Mouse (Mus musculus) erythroblast, adult 5-6 weeks (primary cell): Measurements from ENCODE around the gene Suclg2. TPM values are rescaled to one million over a fixed set of nuclear protein-coding genes. Genes with fewer than 3 reads are reported as not detected.

Source experiments
- ATAC-seq: replicated peaks from 2 replicates; pipeline ENCODE4 v1.8.0; 2016; ENCODE audit warnings: moderate number of reproducible peaks, mild to moderate bottlenecking, moderate TSS enrichment, inconsistent platforms; ENCODE audit not compliant: poor library complexity, low FRiP score, severe bottlenecking
- total RNA-seq, 2 experiments: library from RNA; stranded (forward) in 1 of 2; stranded (reverse) in 1 of 2; fragments of 150-400 nt in 1 of 2; fragments of 200-764, 138-1000 nt in 1 of 2; gene quantifications; 2 replicates each; pipeline versions ENCODE4 v1.2.3 to v1.2.4; 2015 to 2017; ENCODE audit warnings: low replicate concordance in 2 of 2

Suclg2 gene
- total RNA-seq (2015; ENCODE audit: low replicate concordance) (7.7 and 8.1 TPM in 2 replicates), total RNA-seq (2017; ENCODE audit: low replicate concordance) (10.0 and 13.8 TPM in 2 replicates)

DNA sequence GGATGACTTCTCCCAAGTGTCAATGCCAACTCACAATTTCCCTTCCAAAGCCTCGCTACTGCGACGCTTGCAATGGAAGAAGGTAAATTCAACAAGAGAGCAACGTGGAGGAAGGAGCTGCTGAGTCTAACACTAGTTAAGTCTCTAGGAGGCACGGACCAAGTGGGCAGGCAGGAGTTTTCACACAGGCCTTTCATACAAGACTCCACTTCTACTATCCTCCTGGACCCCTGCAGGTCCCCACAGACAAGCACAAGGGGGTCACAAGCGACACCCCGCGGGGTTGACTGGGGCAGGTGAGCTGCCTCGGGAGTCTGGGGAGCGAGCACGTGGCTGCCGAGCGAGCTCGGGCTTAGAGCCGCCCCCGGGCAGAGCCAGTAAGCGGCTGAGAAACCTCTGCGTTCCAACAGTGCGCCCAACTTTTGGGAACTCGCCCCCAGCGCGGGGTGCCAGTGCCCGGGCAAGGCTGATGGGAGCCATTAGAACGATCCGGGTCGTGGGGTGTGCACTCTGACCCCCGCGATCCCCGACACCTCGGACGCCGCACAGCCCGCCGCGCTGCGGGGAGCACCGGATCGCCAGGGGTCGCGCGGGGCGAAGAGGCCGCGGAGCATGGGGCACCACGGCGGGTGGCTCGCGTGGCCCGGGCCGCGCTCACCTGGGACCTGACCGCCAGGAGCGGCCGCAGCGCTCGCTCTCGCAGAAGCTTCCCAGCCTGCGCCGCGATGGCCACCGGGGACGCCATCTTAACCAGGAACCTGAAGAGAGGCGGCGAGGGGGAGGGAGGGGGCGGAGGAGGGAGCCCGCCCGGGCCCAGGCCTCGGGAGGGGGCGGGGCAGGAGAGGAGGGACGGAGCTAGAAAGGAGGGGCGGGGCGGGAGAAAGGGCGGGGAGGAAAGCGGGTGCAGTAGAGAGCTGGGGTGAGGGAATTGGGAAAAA, at the start of gene Suclg2:
Gene Suclg2, minus strand, starts transcription at position 770 of the 938 bp plus-strand sequence.
- ATAC-seq = peak; percentile 92

DNA sequence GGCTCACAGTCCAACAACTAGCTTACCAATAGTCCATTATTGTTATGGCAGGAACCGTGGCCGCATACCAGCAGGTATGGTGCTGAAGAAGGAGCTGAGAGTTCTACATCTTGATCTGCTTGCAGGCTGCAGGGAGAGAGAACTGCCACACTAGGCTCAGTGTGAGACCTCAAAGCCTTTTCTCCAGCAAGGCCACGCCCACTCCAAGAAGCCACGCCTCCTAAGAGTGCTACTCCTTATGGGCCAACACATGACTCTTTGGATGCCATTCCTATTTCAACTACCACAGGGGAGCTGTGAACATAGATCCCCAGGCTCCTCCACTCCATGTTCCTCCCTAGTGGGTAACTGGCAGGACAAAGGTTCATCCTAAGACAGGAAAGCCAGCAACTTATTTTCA, 48.0 kb upstream of the Suclg2 start:
- no peak for ATAC-seq

DNA sequence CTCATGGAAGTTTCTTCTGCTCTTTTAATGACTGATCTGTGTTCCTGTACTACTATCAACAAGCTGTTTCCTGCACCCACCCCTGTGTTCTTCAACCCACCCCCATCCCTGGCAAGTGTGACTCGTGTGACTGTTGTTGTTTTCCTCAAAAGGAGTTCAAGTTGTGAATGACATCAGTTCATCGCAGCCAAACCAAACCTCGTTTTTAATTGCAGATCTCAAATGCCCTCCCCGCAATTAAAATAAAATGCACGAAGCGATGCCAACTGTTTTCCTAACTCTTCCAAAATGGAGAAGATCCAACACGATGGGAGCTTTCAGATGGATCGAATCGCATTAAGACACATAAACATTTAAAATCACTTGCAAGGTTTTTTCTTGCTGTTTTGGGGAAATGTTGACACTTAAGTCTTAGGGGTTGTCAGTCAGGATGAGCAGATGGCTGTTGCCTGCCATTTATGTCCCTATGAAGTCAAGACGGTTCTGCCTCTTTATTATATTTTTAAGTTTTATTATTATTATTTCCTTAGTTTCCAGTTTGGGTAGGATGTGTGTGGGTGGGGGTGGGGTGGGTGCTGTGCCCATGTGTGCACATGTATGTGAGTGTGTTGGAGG, 41.1 kb upstream of the Suclg2 start:
- ATAC-seq = no peak

DNA sequence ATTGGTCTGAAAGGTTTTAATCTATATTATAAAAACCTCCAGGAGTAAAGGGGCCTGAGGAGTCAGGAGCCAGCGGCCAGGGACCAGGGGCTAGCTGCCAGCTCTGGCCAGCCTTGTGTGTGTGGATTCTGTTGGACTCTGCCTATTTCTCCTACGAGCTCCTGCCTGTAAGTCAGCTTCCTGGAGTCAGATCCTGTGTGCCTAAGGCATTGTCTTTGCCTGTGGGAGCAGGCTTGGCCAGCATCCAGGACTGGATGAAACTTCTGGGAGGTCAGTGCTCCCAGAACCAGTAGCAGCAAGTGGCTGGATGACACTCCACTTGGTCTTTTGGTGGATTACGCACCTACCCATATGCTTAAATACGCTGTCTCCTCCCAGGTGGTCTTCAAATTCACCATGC, 23.8 kb upstream of the Suclg2 start:
- ATAC-seq = no peak

DNA sequence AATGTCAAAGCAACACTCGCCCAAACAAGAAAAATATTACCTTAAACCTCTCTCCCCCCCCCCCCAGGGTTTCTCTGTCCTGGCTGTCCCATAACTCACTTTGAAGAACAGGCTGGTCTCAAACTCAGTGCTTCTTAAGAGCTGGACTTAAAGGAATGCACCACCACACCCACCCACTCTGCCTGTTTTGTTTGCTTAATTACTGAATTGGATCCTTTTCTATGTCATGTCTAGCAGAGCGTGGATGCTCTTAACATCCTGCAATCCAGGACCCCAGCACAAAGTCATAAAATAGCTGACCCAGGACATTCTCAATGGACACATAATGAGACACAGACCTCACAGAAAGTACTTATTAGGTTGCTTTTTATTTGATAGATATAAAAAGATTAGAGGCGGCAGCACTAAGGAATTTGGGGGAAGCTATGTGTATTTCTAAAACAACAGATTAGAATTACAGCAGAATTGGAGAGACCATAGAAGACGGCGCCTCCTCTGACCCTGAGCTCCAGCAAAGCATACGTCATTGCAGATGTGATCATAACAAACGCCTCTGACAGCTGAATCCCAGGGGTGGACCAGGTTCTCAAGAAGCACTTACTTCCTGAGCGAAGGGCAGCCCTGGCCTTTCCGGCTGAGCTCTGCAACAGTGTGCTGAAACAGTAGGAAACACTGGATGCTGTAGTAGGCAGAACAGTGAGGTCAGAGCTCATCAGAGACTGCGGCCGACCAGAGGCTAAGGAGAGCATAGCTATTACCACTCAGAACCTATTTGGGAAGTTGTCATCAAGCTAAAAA, 13.2 kb upstream of the Suclg2 start:
- no peak for ATAC-seq

DNA sequence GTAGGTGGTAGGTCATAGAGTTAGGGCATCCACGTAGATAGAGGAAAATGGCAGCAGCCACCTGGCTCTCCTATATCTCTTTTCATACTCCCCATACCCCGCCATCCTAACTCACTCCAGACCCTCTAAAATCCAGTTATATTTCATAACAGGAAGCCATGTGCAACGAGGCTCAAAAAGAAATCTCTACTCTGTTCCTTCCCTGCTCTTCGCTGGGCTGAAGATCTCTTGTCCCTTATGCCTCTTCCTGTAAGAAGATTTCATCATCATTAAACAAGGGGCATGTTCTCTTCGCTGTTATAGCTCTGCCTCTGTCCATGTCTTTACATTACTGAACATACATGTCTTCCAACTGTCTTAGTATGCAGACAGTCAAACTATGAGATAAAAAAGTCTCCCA, 10.8 kb upstream of the Suclg2 start:
- no peak for ATAC-seq

DNA sequence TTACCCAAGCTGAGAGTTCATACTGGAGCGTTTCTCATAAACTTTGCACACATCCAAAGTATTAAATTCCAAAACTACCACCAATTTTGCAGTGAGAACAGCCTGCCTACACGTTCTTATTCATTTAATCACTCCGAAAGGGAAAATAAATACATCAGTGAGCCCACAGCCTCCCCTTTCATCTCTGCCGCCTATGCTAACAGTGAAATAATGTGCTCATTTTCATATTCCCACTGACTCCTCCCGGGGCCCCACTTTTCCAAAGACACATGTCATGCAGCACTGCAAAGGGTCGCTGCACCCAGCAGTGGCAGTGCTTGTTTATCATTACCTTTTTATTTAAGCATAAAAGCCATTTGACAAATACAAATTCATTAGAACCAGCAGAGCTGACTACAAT, 6.7 kb upstream of the Suclg2 start:
- no peak for ATAC-seq

DNA sequence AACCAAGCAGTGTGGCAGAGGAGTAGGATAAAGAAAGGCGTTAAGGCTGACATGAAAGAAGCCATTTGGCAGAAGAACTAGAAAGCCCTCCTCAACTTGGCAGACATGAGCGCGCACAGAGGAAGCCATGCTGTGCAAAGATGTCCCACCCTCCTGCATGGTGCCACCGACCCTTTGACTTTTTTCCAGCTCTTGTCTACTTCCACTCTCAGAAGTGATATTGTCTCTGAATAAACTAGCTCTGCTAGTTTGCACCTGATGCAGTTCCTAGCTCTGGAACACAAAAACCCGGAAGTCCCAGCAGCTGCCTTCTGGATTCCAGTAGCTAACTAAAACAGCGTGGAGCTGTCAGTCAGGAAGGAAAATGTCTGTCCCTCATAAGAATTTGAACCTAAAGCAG, 4.8 kb upstream of the Suclg2 start:
- no peak for ATAC-seq

DNA sequence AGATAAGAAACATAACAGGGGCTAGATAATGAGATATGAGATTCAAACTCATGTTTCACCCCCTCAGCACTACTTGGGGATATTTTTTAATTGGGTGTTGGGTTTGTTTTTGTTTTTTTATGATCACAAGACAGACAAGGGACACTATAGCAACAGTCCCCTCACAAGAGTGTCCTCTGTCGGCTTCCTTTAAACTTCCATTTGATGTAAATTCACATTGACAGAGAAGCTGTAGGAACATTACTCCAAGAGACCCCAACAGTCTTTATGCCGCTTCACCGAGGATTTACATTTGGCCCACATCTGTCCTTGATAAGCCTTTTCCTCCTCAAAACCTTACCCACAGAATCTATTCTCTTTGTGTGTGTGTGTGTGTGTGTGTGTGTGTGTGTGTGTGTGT, 1.2 kb upstream of the Suclg2 start:
- ATAC-seq = no peak

DNA sequence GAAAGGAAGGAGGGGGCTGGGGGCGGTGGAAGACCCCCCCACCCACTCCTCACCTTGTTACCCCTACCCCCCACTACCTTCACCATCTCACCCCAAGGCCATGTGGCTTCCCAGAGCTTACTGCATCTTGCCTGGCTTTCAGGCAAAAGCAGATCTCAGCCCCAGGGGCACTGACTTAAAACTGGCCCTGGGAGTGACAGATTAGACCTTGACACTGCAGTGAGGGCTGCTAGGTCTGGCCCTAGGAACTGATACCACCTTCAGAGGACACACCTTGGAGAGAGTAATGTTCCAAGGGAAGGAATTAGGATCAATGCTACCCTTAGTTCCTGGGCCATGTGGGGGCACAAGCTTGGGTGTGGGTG, 351 bp upstream of the Suclg2 start:
- ATAC-seq = no peak

DNA sequence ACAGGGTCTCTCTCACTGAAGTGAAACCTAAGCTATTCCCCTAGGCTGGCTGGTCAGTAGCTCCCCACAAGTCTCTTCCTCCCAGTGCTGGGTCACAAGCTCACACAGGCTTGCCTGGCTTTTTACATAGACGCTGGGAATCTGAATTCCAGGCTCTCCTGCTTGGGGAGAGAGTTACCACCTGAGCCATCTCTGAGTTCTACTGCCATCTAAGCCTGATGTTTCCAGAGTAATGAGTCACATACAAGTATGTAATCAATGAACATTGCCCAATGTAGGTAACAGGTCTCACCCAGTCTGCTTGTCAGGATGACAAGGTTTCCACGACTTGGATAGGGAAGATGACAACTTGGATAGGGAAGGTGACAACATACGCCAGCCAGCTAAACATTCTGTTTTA, 1.5 kb downstream of the Suclg2 start:
- no peak for ATAC-seq

DNA sequence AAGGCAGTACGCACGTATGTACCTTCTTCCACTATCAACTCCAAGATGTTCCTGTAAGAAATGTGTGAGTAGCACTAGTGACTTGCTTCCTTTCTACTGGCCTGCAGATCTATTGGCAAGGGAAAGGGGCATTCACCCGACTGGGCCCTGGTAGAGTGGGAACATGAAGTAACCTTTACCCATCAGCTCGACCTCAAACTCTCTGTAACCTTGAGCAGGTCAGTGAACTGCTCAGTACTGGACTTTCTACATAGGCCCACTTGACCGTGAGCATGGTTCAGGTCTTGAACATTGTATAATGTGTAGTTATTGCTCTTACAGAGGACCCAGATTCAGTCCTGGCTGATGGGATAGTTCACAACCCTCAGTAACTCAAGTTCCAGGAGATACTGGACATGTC, 2.1 kb downstream of the Suclg2 start:
- no peak for ATAC-seq

DNA sequence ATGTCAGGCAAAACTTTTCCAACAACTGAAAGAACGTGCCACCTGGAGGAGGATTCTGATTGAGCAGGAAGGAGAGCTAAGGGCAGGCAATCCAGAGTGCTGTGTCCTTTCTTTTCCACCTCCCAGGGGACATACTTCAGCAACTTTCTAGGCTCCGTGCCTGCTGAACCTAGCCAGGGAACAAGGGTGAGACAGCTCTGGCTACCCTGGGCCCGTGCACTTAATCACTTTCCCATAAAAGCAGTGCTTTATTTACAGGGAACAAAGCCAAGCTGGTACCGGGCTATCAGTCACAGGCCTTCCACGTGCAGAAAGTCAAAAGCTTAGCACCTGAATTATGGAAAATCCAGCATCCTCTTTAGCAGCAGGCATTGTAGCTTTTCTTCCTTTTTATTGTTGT, 5.4 kb downstream of the Suclg2 start:
- ATAC-seq = no peak

DNA sequence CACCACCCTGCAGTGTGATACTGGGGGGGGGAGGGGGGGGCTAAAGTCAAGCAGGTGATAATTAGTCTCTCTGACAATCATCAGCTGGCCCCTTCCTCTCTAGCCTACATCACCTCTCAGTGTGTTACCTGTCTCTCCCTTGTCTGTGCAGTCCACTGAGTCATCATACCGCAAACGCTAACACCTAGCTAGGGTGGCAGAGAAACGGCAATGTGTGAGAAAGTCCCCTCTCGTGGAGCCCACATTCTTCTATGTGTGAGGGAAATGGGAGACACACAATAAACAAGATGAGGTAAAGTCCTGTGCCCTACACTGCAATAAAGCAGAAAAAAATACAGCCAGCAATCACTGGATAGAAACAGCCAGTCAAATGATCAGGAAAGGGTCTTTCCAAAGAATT, 6.5 kb downstream of the Suclg2 start:
- no peak for ATAC-seq

DNA sequence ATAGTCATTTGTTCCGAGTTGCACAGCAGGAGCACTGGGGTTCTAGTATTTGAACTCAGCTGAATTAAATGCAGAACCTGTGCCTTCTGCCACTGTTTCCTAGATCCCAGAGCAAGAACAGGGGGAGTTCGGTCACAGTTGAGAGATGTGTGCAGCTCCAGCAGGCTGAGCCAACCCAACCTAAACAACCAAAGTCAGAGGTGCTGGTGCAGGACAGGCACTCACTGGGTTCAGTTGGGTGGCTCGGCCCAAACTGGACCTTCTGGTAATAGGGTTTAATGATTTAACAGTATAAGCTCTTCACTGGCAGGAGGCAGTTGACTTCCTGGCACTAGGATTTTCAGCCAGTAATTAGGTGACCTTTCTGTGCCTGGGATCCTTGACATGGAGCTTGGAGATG, 6.9 kb downstream of the Suclg2 start:
- no peak for ATAC-seq

DNA sequence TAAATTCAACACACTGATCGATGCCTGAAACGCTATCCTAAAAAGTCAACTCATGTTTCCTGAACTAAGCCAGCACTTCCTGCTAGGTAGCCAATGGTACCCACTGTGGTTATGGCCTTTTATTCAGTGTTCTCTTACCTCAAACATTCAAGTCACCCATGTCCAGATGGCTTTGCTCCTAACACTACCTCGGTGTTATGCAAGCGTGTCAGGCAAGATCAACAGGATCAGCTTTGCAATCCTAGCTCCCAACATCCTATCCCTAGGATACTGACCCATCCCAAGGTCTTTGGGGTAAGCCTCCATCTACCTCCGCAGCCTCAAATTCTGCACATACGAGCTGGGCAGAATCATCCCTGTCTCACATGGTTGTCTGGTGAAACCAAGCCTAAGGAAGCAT, 7.7 kb downstream of the Suclg2 start:
- ATAC-seq = no peak

DNA sequence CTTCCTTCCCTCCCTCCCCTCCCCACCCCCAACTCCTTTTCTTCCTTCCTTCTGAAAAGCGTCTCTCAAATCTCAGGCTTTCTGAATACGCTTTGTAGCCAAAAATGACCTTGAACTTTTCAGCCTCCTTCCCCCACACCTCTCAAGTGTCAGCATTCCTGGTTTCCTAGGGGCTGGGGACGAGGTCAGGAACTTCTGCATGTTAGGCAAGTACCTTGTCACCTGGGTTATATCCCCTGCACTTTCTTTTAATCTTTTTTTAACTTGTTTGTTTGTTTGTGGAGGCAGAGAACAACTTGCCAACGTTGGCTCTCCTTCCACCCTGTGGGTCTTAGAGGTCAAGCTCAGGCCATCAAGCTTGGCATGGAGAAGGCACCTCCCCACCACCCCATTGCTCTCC, 9.1 kb downstream of the Suclg2 start:
- ATAC-seq = no peak

DNA sequence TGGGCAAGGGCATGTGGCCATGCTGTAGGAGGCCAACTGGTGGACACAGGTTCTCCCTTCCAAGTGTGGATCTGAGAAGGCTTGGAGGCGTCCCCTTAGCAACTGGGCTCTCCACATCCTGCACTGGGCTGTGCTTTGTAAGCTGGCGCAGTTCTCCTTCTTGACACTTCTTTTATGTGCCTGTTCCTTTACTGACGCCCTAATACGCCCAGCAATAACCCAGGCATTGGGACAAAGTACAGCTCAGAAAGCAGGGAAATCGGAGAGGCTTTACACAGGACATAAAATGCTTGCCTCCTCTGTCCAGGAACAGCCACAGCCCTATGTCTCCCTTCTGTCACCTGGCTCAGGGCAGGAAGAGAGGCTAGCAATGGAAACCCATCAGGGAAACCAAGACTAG, 9.5 kb downstream of the Suclg2 start:
- no peak for ATAC-seq

DNA sequence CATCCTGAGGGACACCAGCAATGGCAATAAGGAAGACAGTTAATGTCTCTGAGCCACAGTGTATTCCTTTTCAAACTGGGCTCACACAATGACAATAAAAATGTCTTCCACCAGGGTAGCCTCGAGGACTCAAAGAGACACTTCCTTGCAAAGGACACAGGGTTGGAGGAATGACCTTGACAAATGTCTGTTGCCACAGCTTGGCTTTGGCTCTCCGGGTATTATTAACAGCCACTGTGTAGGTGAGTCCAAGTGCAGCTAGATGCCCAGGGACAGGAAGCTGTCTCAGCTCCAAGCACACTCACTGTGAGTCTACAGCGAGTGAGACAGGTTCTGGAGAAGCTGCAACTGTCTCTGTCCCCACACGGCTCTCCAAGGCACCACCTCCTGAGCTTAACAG, 14.0 kb downstream of the Suclg2 start:
- no peak for ATAC-seq

DNA sequence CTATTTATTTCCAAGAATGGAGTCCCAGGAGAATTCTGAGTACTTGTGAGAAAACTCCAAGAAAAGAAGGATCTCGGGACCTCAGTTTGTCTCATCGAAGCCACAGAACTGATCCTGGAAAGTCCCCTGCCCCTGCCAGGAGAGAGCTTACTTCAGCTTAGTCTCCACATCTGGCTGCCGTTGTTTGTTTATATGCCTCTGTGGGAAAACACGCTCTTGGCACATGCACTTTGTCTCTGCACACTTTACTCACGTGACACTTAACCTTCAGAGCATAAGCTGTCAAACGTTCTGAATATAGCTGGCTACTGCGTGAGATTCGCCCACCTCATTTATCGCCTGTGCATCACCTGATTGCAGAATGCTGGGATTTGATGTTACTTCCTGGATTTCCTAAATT, 16.4 kb downstream of the Suclg2 start:
- ATAC-seq = no peak

DNA sequence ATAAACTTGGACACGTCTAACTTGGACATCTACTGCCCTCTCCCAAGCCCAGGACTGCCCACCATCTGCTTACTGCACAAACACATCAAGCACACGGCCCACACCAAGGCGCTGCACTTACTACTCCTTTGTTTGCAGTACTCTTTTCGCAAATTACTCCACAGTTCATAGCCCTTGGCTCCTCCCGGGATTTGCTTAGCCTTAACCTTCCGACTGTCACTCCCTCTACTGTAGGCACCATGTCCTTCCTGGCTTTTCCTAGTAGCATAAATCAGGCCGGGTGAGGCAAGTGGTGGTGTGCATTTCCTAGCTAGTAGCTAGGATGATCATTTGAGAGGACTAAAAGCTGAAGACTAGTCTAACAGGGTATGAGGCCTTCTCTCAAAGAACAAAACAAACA, 16.8 kb downstream of the Suclg2 start:
- ATAC-seq = no peak
